Mouse (Mus musculus): Measurements from ENCODE around the gene Yju2.

Yju2 gene

GRCm38 (mm10) chr17:56008356-56009087, 49.6 kb downstream of the Yju2 start:
- peak; percentile 95 to 96 for DNase-seq

- peak; percentile 94 to 95 for DNase-seq
Measured at GRCm38 (mm10) chr17:56009088-56009961, 50.4 kb downstream of the Yju2 start.

- DNase-seq: no peak
Measured at GRCm38 (mm10) chr17:56009962-56010240, 51.0 kb downstream of the Yju2 start.

- no peak for DNase-seq
Measured at GRCm38 (mm10) chr17:56010255-56010654, 51.4 kb downstream of the Yju2 start.

GRCm38 (mm10) chr17:56010681-56011080, 51.8 kb downstream of the Yju2 start:
- peak; percentile 72 to 73 for DNase-seq

GRCm38 (mm10) chr17:56011441-56011840, 52.5 kb downstream of the Yju2 start:
- no peak for DNase-seq

- no peak for DNase-seq
Measured at GRCm38 (mm10) chr17:56015293-56015692, 56.4 kb downstream of the Yju2 start.

- no peak for DNase-seq
Measured at GRCm38 (mm10) chr17:56016382-56016781, 57.5 kb downstream of the Yju2 start.

- no peak for DNase-seq
Measured at GRCm38 (mm10) chr17:56016793-56017785, 58.2 kb downstream of the Yju2 start.

- no peak for DNase-seq
Measured at GRCm38 (mm10) chr17:56017848-56018247, 58.9 kb downstream of the Yju2 start.
